Mouse (Mus musculus): ENCODE data around the gene Gm20388. TPM values are rescaled to one million over a fixed set of nuclear protein-coding genes. Genes with fewer than 3 reads are reported as not detected.

The Gm20388 gene
- polyA plus RNA-seq, 1 experiment from 2014 or later, result not detected

GRCm38 (mm10) chr8:120534080-120534479 is 623.4 kb downstream of the Gm20388 start:
- no peak for ATAC-seq (ENCODE audit: low read depth)
- Histone ChIP-seq H3K9ac (ENCODE audit: low read length) (peak overlapping the region; percentile 13; the same call in 1 of the 2 replicates), H3K9me3 (ENCODE audit: control insufficient read depth, low read length) (no peaks in the 10 kb centered on the region), H3K4me1 (replicated peaks; ENCODE audit: control insufficient read depth, insufficient read depth, low read length) (peaks cover 76% of the 10 kb centered on the region), H3K4me3 (ENCODE audit: low read length) (no peak overlapping the region), H3K27me3 (ENCODE audit: control insufficient read depth, insufficient read depth, low read depth, low read length) (no peaks in the 10 kb centered on the region; the same call in 1 of the 2 replicates), H3K4me2 (ENCODE audit: low read depth, low read length) (no peak overlapping the region), H3K36me3 (ENCODE audit: control insufficient read depth, insufficient read depth, low read length) (no peaks in the 10 kb centered on the region), H3K27ac (ENCODE audit: low read length) (no peak overlapping the region)
- 44% methylated on average over 8 of the region's 8 CpGs for WGBS

- no peaks in the 10 kb centered on the region for H3K9me3 ChIP-seq (ENCODE audit: control insufficient read depth, low read length)
- peak; percentile 39 for ATAC-seq (ENCODE audit: low read depth)
- peak overlapping the region; percentile 96 for H3K27ac ChIP-seq (ENCODE audit: low read length)
- peaks cover 80% of the 10 kb centered on the region for H3K4me1 ChIP-seq (replicated peaks; ENCODE audit: control insufficient read depth, insufficient read depth, low read length)
- no peaks in the 10 kb centered on the region; the same call in 1 of the 2 replicates for H3K27me3 ChIP-seq (ENCODE audit: control insufficient read depth, insufficient read depth, low read depth, low read length)
- no peaks in the 10 kb centered on the region for H3K36me3 ChIP-seq (ENCODE audit: control insufficient read depth, insufficient read depth, low read length)
- H3K4me2 ChIP-seq (ENCODE audit: low read depth, low read length), result peak overlapping the region; percentile 99
- WGBS, result 14% methylated on average over 14 of the region's 14 CpGs
- H3K9ac ChIP-seq (ENCODE audit: low read length), result no peak overlapping the region
- no peak overlapping the region for H3K4me3 ChIP-seq (ENCODE audit: low read length)
These were observed 624.1 kb downstream of the Gm20388 start for GRCm38 (mm10) chr8:120534504-120535368.

- Histone ChIP-seq H3K9ac (ENCODE audit: low read length) (peak overlapping the region; percentile 71), H3K27me3 (ENCODE audit: control insufficient read depth, insufficient read depth, low read depth, low read length) (no peaks in the 10 kb centered on the region; the same call in 1 of the 2 replicates), H3K4me2 (ENCODE audit: low read depth, low read length) (peak overlapping the region; percentile 99), H3K4me3 (ENCODE audit: low read length) (peak overlapping the region; percentile 66), H3K36me3 (ENCODE audit: control insufficient read depth, insufficient read depth, low read length) (no peaks in the 10 kb centered on the region), H3K27ac (ENCODE audit: low read length) (peak overlapping the region; percentile 96), H3K4me1 (replicated peaks; ENCODE audit: control insufficient read depth, insufficient read depth, low read length) (peaks cover 87% of the 10 kb centered on the region), H3K9me3 (ENCODE audit: control insufficient read depth, low read length) (no peaks in the 10 kb centered on the region)
- 1% methylated on average over 56 of the region's 79 CpGs for WGBS
- ATAC-seq (ENCODE audit: low read depth), result no peak
These were observed 625.0 kb downstream of the Gm20388 start for GRCm38 (mm10) chr8:120535452-120536305.

- H3K4me3 ChIP-seq (ENCODE audit: low read length), result peak overlapping the region; percentile 66
- H3K4me1 ChIP-seq (replicated peaks; ENCODE audit: control insufficient read depth, insufficient read depth, low read length), result peaks cover 81% of the 10 kb centered on the region
- H3K27me3 ChIP-seq (ENCODE audit: control insufficient read depth, insufficient read depth, low read depth, low read length), result no peaks in the 10 kb centered on the region; the same call in 1 of the 2 replicates
- ATAC-seq (ENCODE audit: low read depth), result peak; percentile 45
- no peaks in the 10 kb centered on the region for H3K36me3 ChIP-seq (ENCODE audit: control insufficient read depth, insufficient read depth, low read length)
- WGBS, result under 1% methylated on average over 60 of the region's 61 CpGs
- H3K9ac ChIP-seq (ENCODE audit: low read length), result peak overlapping the region; percentile 71
- peak overlapping the region; percentile 99 for H3K4me2 ChIP-seq (ENCODE audit: low read depth, low read length)
- peak overlapping the region; percentile 96 for H3K27ac ChIP-seq (ENCODE audit: low read length)
- no peaks in the 10 kb centered on the region for H3K9me3 ChIP-seq (ENCODE audit: control insufficient read depth, low read length)
These were observed 625.9 kb downstream of the Gm20388 start for GRCm38 (mm10) chr8:120536306-120537206.

- no peaks in the 10 kb centered on the region for H3K9me3 ChIP-seq (ENCODE audit: control insufficient read depth, low read length)
- H3K4me2 ChIP-seq (ENCODE audit: low read depth, low read length), result peak overlapping the region; percentile 99
- H3K27ac ChIP-seq (ENCODE audit: low read length), result peak overlapping the region; percentile 96
- H3K9ac ChIP-seq (ENCODE audit: low read length), result peak overlapping the region; percentile 71
- H3K4me3 ChIP-seq (ENCODE audit: low read length), result peak overlapping the region; percentile 66
- no peaks in the 10 kb centered on the region; the same call in 1 of the 2 replicates for H3K27me3 ChIP-seq (ENCODE audit: control insufficient read depth, insufficient read depth, low read depth, low read length)
- under 1% methylated on average over 36 of the region's 79 CpGs for WGBS
- H3K4me1 ChIP-seq (replicated peaks; ENCODE audit: control insufficient read depth, insufficient read depth, low read length), result peaks cover 76% of the 10 kb centered on the region
- H3K36me3 ChIP-seq (ENCODE audit: control insufficient read depth, insufficient read depth, low read length), result no peaks in the 10 kb centered on the region
- ATAC-seq (ENCODE audit: low read depth), result peak; percentile 59
These were observed 626.7 kb downstream of the Gm20388 start for GRCm38 (mm10) chr8:120537207-120537817.

- no peaks in the 10 kb centered on the region for H3K36me3 ChIP-seq (ENCODE audit: control insufficient read depth, insufficient read depth, low read length)
- peak overlapping the region; percentile 71 for H3K9ac ChIP-seq (ENCODE audit: low read length)
- WGBS, result under 1% methylated on average over 40 of the region's 46 CpGs
- H3K4me2 ChIP-seq (ENCODE audit: low read depth, low read length), result peak overlapping the region; percentile 99
- H3K27me3 ChIP-seq (ENCODE audit: control insufficient read depth, insufficient read depth, low read depth, low read length), result no peaks in the 10 kb centered on the region; the same call in 1 of the 2 replicates
- no peaks in the 10 kb centered on the region for H3K9me3 ChIP-seq (ENCODE audit: control insufficient read depth, low read length)
- H3K4me1 ChIP-seq (replicated peaks; ENCODE audit: control insufficient read depth, insufficient read depth, low read length), result peaks cover 74% of the 10 kb centered on the region
- peak overlapping the region; percentile 96 for H3K27ac ChIP-seq (ENCODE audit: low read length)
- H3K4me3 ChIP-seq (ENCODE audit: low read length), result peak overlapping the region; percentile 66
- peak; percentile 3; the same call in 1 of the 2 replicates for ATAC-seq (ENCODE audit: low read depth)
These were observed 627.3 kb downstream of the Gm20388 start for GRCm38 (mm10) chr8:120537818-120538396.

GRCm38 (mm10) chr8:120538397-120539240 is 628.0 kb downstream of the Gm20388 start:
- peak overlapping the region; percentile 71 for H3K9ac ChIP-seq (ENCODE audit: low read length)
- peak overlapping the region; percentile 96 for H3K27ac ChIP-seq (ENCODE audit: low read length)
- H3K27me3 ChIP-seq (ENCODE audit: control insufficient read depth, insufficient read depth, low read depth, low read length), result no peaks in the 10 kb centered on the region; the same call in 1 of the 2 replicates
- 3% methylated on average over 37 of the region's 37 CpGs for WGBS
- ATAC-seq (ENCODE audit: low read depth), result peak; percentile 31
- peak overlapping the region; percentile 66 for H3K4me3 ChIP-seq (ENCODE audit: low read length)
- H3K36me3 ChIP-seq (ENCODE audit: control insufficient read depth, insufficient read depth, low read length), result no peaks in the 10 kb centered on the region
- no peaks in the 10 kb centered on the region for H3K9me3 ChIP-seq (ENCODE audit: control insufficient read depth, low read length)
- H3K4me2 ChIP-seq (ENCODE audit: low read depth, low read length), result peak overlapping the region; percentile 99
- peaks cover 74% of the 10 kb centered on the region for H3K4me1 ChIP-seq (replicated peaks; ENCODE audit: control insufficient read depth, insufficient read depth, low read length)
